Mouse (Mus musculus) embryonic facial prominence, embryonic 10.5 days (tissue): ENCODE measurements at regions not wholly inside any gene's neighbourhood (a gene's known extent, or its start where the extent isn't known, plus 50 kb on each side); places are given as distances from the start of the nearest gene placed in this dataset.
A peak's percentile ranks its signal among the peaks of the same experiment; 100 is the strongest.

ENCODE experiments used
- DNase-seq: peaks from one replicate; pipeline ENCODE4 v3.0.0-alpha.2; 2017; ENCODE audit warnings: low spot score
- H3K27ac ChIP-seq: fragments of 300-500 bp; sonication (generic); replicated peaks from 2 replicates; pipeline ENCODE4 v1.5.1; 2016; ENCODE audit warnings: mild to moderate bottlenecking
- H3K27me3 ChIP-seq: fragments of 300-500 bp; sonication (generic); replicated peaks from 2 replicates; pipeline ENCODE4 v1.6.1; 2016; ENCODE audit warnings: low read depth, mild to moderate bottlenecking; ENCODE audit not compliant: poor library complexity, severe bottlenecking
- H3K36me3 ChIP-seq: fragments of 300-500 bp; sonication (generic); replicated peaks from 2 replicates; pipeline ENCODE4 v1.6.1; 2016; ENCODE audit warnings: mild to moderate bottlenecking, moderate library complexity
- H3K4me1 ChIP-seq: fragments of 300-500 bp; sonication (generic); 2 replicates; pipeline ENCODE4 v1.6.1; 2016
- H3K4me3 ChIP-seq: fragments of 300-500 bp; sonication (generic); 2 replicates; pipeline ENCODE4 v1.5.1; 2016; ENCODE audit warnings: mild to moderate bottlenecking, moderate library complexity
- H3K9me3 ChIP-seq: fragments of 300-500 bp; sonication (generic); 2 replicates; pipeline ENCODE4 v1.6.1; 2016; ENCODE audit warnings: mild to moderate bottlenecking
- WGBS: fragments of 180-500 bp; shearing (Covaris S2); methylation state at CpG from one replicate; pipeline ENCODE4 v1.1.7; 2016; 5-methylcytosine and 5-hydroxymethylcytosine counted together

DNA sequence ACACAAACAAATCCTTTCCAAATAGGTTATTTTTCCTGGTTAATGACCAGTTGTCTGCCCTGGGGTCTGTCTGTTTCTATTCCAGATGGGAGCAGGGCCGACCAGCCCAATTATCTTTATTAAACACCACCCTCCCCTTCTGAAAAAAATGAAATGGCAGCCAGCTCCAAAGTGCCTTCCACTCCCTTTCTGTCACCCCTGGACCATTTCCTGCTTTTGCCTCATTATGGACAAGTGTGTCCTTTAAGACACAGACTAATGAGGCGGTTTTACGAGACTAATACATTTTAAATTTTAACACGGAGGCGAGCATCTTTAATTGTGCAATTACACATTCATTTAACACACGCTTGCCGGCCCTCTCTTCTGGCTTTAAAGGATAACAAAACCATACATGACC is 64.2 kb upstream of the Irx3 start:
- DNase-seq, result no peak

DNA sequence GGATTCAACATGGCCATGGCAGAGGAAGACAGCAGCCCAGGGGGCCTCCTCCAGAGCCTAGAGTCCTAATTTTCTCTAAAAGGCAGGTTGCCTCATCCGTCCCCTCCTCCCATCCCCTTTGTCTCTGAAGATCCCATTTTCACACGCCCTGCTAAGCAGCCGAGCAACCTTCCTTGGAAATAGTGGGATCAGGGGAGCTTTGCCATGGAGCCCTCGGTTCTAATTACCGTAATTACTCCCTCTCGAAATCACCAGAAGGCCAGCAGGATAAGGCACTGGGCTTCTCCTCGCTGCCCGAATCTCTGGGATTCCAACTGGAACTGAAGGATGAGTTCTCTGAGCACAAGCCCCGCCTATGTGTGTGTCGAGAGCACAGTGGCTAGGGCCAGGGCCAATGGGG is 63.5 kb upstream of the Irx3 start:
- H3K27ac ChIP-seq, result no peak overlapping the region

More for the DNA sequence above, 64.2 kb upstream of the Irx3 start:
- WGBS, result 70% methylated on average over 7 of the region's 7 CpGs
- H3K4me1 ChIP-seq, result peaks cover 23% of the 10 kb centered on the region
- no peaks in the 10 kb centered on the region for H3K9me3 ChIP-seq
- H3K36me3 ChIP-seq, result no peaks in the 10 kb centered on the region
- H3K4me3 ChIP-seq, result no peak overlapping the region
- H3K27me3 ChIP-seq, result peaks cover 99% of the 10 kb centered on the region
- H3K27ac ChIP-seq, result no peak overlapping the region

DNA sequence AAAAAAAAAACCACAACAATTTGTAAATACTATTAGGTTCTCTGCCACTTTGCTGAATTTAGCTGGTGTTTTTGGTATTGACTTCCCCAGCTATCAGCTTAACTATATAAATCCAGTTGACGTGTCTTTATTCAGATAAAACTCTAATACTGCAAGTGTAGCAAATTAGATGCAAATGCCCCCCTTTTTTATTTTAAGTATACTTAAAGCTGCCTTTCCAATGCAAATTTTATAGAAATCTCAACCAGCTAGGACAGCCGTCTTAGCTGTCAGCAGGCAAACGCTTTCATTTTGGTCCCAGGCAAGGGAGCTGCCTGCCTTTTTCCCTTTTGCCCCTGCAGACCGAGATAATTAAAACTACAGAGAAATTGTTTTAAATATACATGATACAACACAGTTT is 61.6 kb upstream of the Irx3 start:
- no peaks in the 10 kb centered on the region for H3K36me3 ChIP-seq
- no peak overlapping the region for H3K27ac ChIP-seq
- no peaks in the 10 kb centered on the region for H3K9me3 ChIP-seq
- 35% methylated on average over 4 of the region's 4 CpGs for WGBS
- H3K27me3 ChIP-seq, result peaks cover 99% of the 10 kb centered on the region
- H3K4me1 ChIP-seq, result peaks cover 23% of the 10 kb centered on the region
- no peak for DNase-seq
- H3K4me3 ChIP-seq, result no peak overlapping the region

More for the DNA sequence above, 63.5 kb upstream of the Irx3 start:
- H3K27me3 ChIP-seq, result peaks cover 99% of the 10 kb centered on the region
- DNase-seq, result peak; percentile 21
- H3K36me3 ChIP-seq, result no peaks in the 10 kb centered on the region
- 10% methylated on average over 10 of the region's 10 CpGs for WGBS
- H3K4me1 ChIP-seq, result peaks cover 23% of the 10 kb centered on the region
- no peak overlapping the region for H3K4me3 ChIP-seq
- H3K9me3 ChIP-seq, result no peaks in the 10 kb centered on the region

DNA sequence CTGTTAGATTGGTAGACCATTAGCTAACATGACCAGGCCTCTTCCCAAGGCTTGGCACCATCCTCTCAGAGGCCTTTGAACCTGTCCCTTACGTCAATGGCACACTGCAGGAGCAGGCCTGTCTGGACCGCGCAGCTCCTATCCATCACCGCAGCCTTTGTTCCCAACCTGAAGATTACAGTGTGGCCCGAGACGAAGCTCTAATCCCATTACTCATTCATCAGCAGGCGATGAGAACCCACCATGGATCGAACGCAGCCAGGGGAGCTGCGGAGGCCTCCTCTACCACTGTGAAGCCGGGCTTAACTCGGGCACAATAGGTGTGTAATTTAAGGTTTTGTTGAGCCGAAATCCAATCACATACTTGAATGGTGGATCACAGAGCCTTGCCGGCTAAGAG is 54.0 kb upstream of the Irx3 start:
- WGBS, result 31% methylated on average over 14 of the region's 14 CpGs
- no peak overlapping the region for H3K27ac ChIP-seq
- H3K4me3 ChIP-seq, result no peak overlapping the region
- H3K4me1 ChIP-seq, result peaks cover 5% of the 10 kb centered on the region; the same call in 1 of the 2 replicates
- H3K36me3 ChIP-seq, result no peaks in the 10 kb centered on the region
- no peaks in the 10 kb centered on the region for H3K9me3 ChIP-seq
- DNase-seq, result no peak
- peaks cover 98% of the 10 kb centered on the region for H3K27me3 ChIP-seq

DNA sequence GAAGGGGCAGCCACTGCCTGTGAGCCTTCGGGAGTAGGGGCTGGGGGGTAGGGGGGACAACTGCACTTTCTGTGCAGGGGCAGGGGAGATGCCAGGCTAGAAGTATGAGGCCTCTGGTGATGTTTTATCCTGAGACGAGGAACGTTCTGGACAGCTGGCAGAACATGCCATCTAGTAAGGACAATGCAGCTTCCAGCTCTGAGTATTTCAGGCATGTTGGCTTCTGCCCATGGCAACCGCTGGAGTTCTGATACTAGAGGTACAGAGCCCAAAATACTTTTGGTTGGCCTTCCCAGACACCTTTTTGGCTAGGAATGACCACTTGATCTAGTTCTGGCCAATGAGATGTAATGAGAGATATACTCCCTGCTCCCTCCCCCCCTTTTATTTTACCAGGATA is 52.5 kb upstream of the Irx3 start:
- no peaks in the 10 kb centered on the region for H3K36me3 ChIP-seq
- DNase-seq, result no peak
- WGBS, result 80% methylated on average over 4 of the region's 4 CpGs
- H3K9me3 ChIP-seq, result no peaks in the 10 kb centered on the region
- no peak overlapping the region for H3K27ac ChIP-seq
- H3K4me1 ChIP-seq, result 0 out of 2 replicates have a peak, but pooled peaks cover 10% of the 10 kb centered on the region
- H3K27me3 ChIP-seq, result peaks cover 96% of the 10 kb centered on the region
- H3K4me3 ChIP-seq, result no peak overlapping the region

DNA sequence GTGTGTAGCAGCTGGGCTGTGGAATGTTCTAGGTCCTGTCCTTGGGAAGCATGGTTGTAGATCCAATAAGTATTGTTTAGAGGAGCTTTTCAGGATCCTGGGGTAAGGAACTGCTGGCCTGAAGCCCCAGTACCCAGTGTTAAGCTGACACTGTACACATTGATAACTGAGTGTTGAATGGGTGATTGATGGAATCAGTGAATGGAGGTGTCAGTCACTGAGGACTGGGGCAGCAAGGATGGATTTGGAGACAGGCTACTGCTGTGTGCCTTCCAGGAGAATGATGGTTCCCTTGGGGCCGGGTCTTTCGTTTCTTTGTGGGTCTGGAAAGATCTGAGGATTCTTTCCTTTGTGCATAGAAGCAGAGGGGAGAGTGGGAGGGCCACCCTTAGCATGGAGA is 51.9 kb upstream of the Irx3 start:
- H3K27me3 ChIP-seq, result peaks cover 90% of the 10 kb centered on the region
- DNase-seq, result no peak
- no peaks in the 10 kb centered on the region for H3K36me3 ChIP-seq
- WGBS, result 43% methylated on average over 2 of the region's 2 CpGs
- H3K9me3 ChIP-seq, result no peaks in the 10 kb centered on the region
- H3K27ac ChIP-seq, result no peak overlapping the region
- H3K4me1 ChIP-seq, result 0 out of 2 replicates have a peak, but pooled peaks cover 10% of the 10 kb centered on the region
- no peak overlapping the region for H3K4me3 ChIP-seq

DNA sequence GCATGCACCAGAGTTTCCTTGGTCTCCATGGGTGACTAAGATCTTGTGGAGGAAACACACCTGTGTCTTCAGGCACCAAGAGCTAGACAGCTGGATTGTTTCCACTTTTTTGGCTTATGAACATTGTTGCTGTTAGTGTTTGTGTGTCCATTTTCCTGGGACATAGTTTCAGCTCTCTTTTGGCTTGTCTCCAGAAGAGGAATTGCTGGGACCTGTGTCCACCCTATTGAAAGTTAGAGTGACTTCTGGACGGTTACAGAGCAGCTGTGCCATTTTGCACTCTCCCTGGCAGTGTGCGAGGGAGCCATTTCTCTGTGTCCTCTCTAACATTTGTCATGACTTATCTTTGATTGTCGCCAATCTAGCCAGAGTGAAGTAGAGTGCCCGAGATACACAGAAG is 51.5 kb upstream of the Irx3 start:
- no peak for DNase-seq
- Histone ChIP-seq H3K27me3 (peaks cover 90% of the 10 kb centered on the region), H3K36me3 (no peaks in the 10 kb centered on the region), H3K27ac (no peak overlapping the region), H3K4me3 (no peak overlapping the region), H3K9me3 (no peaks in the 10 kb centered on the region), H3K4me1 (0 out of 2 replicates have a peak, but pooled peaks cover 10% of the 10 kb centered on the region)
- WGBS, result 76% methylated on average over 4 of the region's 4 CpGs
